Mouse (Mus musculus) neural tube, embryonic 13.5 days (tissue): ENCODE results near the gene Kif3b. TPM values are rescaled to one million over a fixed set of nuclear protein-coding genes. Genes with fewer than 3 reads are reported as not detected.
"Not testable (repeated sequence)": the region's sequence is repeated elsewhere in the genome, so short reads cannot be mapped to it uniquely, and the experiment has no call there.

ENCODE experiments used
- ATAC-seq: fragments of 200-750 bp; cut with Nextera tagmentation; 2 replicates; pipeline ENCODE4 v1.8.0; 2017; ENCODE audit warnings: low read depth, mild to moderate bottlenecking, moderate TSS enrichment, moderate library complexity
- H3K27ac ChIP-seq: fragments of 300-500 bp; sonication (generic); replicated peaks from 2 replicates; pipeline ENCODE4 v1.5.1; 2015; ENCODE audit warnings: moderate library complexity, mild to moderate bottlenecking, inconsistent platforms
- H3K27me3 ChIP-seq: fragments of 300-500 bp; sonication (generic); 2 replicates; pipeline ENCODE4 v1.6.1; 2015; ENCODE audit warnings: mild to moderate bottlenecking, inconsistent platforms
- H3K36me3 ChIP-seq: fragments of 300-500 bp; sonication (generic); 2 replicates; pipeline ENCODE4 v1.6.1; 2015; ENCODE audit warnings: mild to moderate bottlenecking, inconsistent platforms
- H3K4me1 ChIP-seq: fragments of 300-500 bp; sonication (generic); replicated peaks from 2 replicates; pipeline ENCODE4 v1.6.1; 2015; ENCODE audit warnings: inconsistent platforms
- H3K4me2 ChIP-seq: fragments of 300-500 bp; sonication (generic); 2 replicates; pipeline ENCODE4 v1.6.1; 2015; ENCODE audit warnings: inconsistent platforms, mild to moderate bottlenecking, moderate library complexity
- H3K4me3 ChIP-seq: fragments of 300-500 bp; sonication (generic); 2 replicates; pipeline ENCODE4 v1.5.1; 2015; ENCODE audit warnings: mild to moderate bottlenecking, inconsistent platforms
- H3K9ac ChIP-seq: fragments of 300-500 bp; sonication (generic); 2 replicates; pipeline ENCODE4 v1.6.1; 2015; ENCODE audit warnings: moderate library complexity, mild to moderate bottlenecking, inconsistent platforms
- H3K9me3 ChIP-seq: fragments of 300-500 bp; sonication (generic); 2 replicates; pipeline ENCODE4 v1.6.1; 2016; ENCODE audit warnings: inconsistent platforms
- WGBS: fragments of 180-500 bp; shearing (Covaris S2); methylation state at CpG from one replicate; pipeline ENCODE4 v1.1.7; 2015; 5-methylcytosine and 5-hydroxymethylcytosine counted together
- polyA plus RNA-seq: library from polyadenylated mRNA; unstranded; fragments of >200 nt; fragmentation: Nextera tagmentation; extraction: Ambion mirVana; gene quantifications from 2 replicates; pipeline ENCODE4 v1.2.1, GENCODE M21; 2015

The Kif3b gene
- polyA plus RNA-seq, 1 experiment from 2014 or later: 16.7 TPM

- H3K4me1 ChIP-seq, H3K9me3 ChIP-seq, H3K36me3 ChIP-seq, H3K4me2 ChIP-seq, H3K27ac ChIP-seq, H3K27me3 ChIP-seq, H3K4me3 ChIP-seq, H3K9ac ChIP-seq, ATAC-seq: not testable (repeated sequence)
- 91% methylated on average over 3 of the region's 3 CpGs for WGBS
Observed at GRCm38 (mm10) chr2:153275577-153275976, 15.6 kb upstream of the Kif3b start.

GRCm38 (mm10) chr2:153276440-153276839 is 14.8 kb upstream of the Kif3b start:
- Histone ChIP-seq H3K4me2 (no peak overlapping the region), H3K4me1 (no peaks in the 10 kb centered on the region), H3K4me3 (no peak overlapping the region), H3K27ac (no peak overlapping the region), H3K9ac (no peak overlapping the region), H3K36me3 (no peaks in the 10 kb centered on the region), H3K9me3 (no peaks in the 10 kb centered on the region), H3K27me3 (no peaks in the 10 kb centered on the region)
- WGBS: 91% methylated on average over 8 of the region's 8 CpGs
- ATAC-seq: no peak

GRCm38 (mm10) chr2:153276846-153277245 is 14.4 kb upstream of the Kif3b start:
- 89% methylated on average over 5 of the region's 5 CpGs for WGBS
- H3K27ac ChIP-seq, H3K4me1 ChIP-seq, H3K4me3 ChIP-seq, H3K27me3 ChIP-seq, H3K36me3 ChIP-seq, H3K4me2 ChIP-seq, H3K9ac ChIP-seq, H3K9me3 ChIP-seq, ATAC-seq: not testable (repeated sequence)

- H3K27me3 ChIP-seq: no peaks in the 10 kb centered on the region
- no peaks in the 10 kb centered on the region for H3K9me3 ChIP-seq
- WGBS: 88% methylated on average over 5 of the region's 5 CpGs
- H3K36me3 ChIP-seq: no peaks in the 10 kb centered on the region
- ATAC-seq: no peak
- no peak overlapping the region for H3K9ac ChIP-seq
- no peak overlapping the region for H3K4me2 ChIP-seq
- no peak overlapping the region for H3K4me3 ChIP-seq
- no peak overlapping the region for H3K27ac ChIP-seq
- H3K4me1 ChIP-seq: no peaks in the 10 kb centered on the region
Observed at GRCm38 (mm10) chr2:153278357-153278756, 12.9 kb upstream of the Kif3b start.

- WGBS: 88% methylated on average over 6 of the region's 6 CpGs
- Histone ChIP-seq H3K4me1 (peaks cover 11% of the 10 kb centered on the region), H3K9ac (no peak overlapping the region), H3K4me2 (no peak overlapping the region), H3K36me3 (no peaks in the 10 kb centered on the region), H3K27ac (no peak overlapping the region), H3K4me3 (no peak overlapping the region), H3K27me3 (no peaks in the 10 kb centered on the region), H3K9me3 (no peaks in the 10 kb centered on the region)
- no peak for ATAC-seq
Observed at GRCm38 (mm10) chr2:153283919-153284318, 7.3 kb upstream of the Kif3b start.

GRCm38 (mm10) chr2:153286524-153286923 is 4.7 kb upstream of the Kif3b start:
- Histone ChIP-seq H3K4me1 (peaks cover 18% of the 10 kb centered on the region), H3K27ac (no peak overlapping the region), H3K36me3 (no peaks in the 10 kb centered on the region), H3K4me3 (no peak overlapping the region), H3K9ac (no peak overlapping the region), H3K4me2 (no peak overlapping the region), H3K27me3 (no peaks in the 10 kb centered on the region), H3K9me3 (no peaks in the 10 kb centered on the region)
- ATAC-seq: no peak
- WGBS: 92% methylated on average over 4 of the region's 4 CpGs

- 52% methylated on average over 6 of the region's 6 CpGs for WGBS
Observed at GRCm38 (mm10) chr2:153287835-153288234, 3.4 kb upstream of the Kif3b start.

GRCm38 (mm10) chr2:153292305-153292861 is 1.2 kb downstream of the Kif3b start:
- Histone ChIP-seq H3K9ac (peak overlapping the region; percentile 98), H3K27ac (no peak overlapping the region), H3K4me3 (peak overlapping the region; percentile 99), H3K36me3 (0 out of 2 replicates have a peak, but pooled peaks cover 6% of the 10 kb centered on the region), H3K27me3 (no peaks in the 10 kb centered on the region), H3K4me1 (peaks cover 41% of the 10 kb centered on the region), H3K4me2 (peak overlapping the region; percentile 79), H3K9me3 (no peaks in the 10 kb centered on the region)
- 49% methylated on average over 7 of the region's 7 CpGs for WGBS
- no peak for ATAC-seq

More at GRCm38 (mm10) chr2:153287835-153288234, 3.4 kb upstream of the Kif3b start:
- no peak for ATAC-seq
- Histone ChIP-seq H3K4me3 (no peak overlapping the region), H3K9ac (no peak overlapping the region), H3K9me3 (no peaks in the 10 kb centered on the region), H3K36me3 (no peaks in the 10 kb centered on the region), H3K4me1 (peaks cover 30% of the 10 kb centered on the region), H3K27ac (peak overlapping the region; percentile 62), H3K27me3 (no peaks in the 10 kb centered on the region), H3K4me2 (no peak overlapping the region)

GRCm38 (mm10) chr2:153295196-153295595 is 4.0 kb downstream of the Kif3b start:
- Histone ChIP-seq H3K4me1 (peaks cover 43% of the 10 kb centered on the region), H3K36me3 (0 out of 2 replicates have a peak, but pooled peaks cover 6% of the 10 kb centered on the region), H3K4me3 (no peak overlapping the region), H3K4me2 (no peak overlapping the region), H3K27ac (no peak overlapping the region), H3K27me3 (no peaks in the 10 kb centered on the region), H3K9ac (no peak overlapping the region), H3K9me3 (no peaks in the 10 kb centered on the region)
- WGBS: 94% methylated on average over 4 of the region's 4 CpGs
- no peak for ATAC-seq

GRCm38 (mm10) chr2:153297771-153298170 is 6.6 kb downstream of the Kif3b start:
- no peaks in the 10 kb centered on the region for H3K27me3 ChIP-seq
- ATAC-seq: no peak

GRCm38 (mm10) chr2:153298460-153298859 is 7.2 kb downstream of the Kif3b start:
- H3K27me3 ChIP-seq: no peaks in the 10 kb centered on the region

More at GRCm38 (mm10) chr2:153297771-153298170, 6.6 kb downstream of the Kif3b start:
- Histone ChIP-seq H3K4me3 (no peak overlapping the region), H3K36me3 (0 out of 2 replicates have a peak, but pooled peaks cover 6% of the 10 kb centered on the region), H3K9ac (no peak overlapping the region), H3K9me3 (no peaks in the 10 kb centered on the region), H3K4me1 (peaks cover 26% of the 10 kb centered on the region), H3K27ac (no peak overlapping the region), H3K4me2 (no peak overlapping the region)
- WGBS: 82% methylated on average over 4 of the region's 4 CpGs

GRCm38 (mm10) chr2:153298863-153299262 is 7.7 kb downstream of the Kif3b start:
- H3K9me3 ChIP-seq: no peaks in the 10 kb centered on the region
- H3K4me2 ChIP-seq: no peak overlapping the region
- 71% methylated on average over 4 of the region's 4 CpGs for WGBS
- 0 out of 2 replicates have a peak, but pooled peaks cover 6% of the 10 kb centered on the region for H3K36me3 ChIP-seq
- H3K9ac ChIP-seq: no peak overlapping the region
- no peak overlapping the region for H3K27ac ChIP-seq
- no peak overlapping the region for H3K4me3 ChIP-seq
- no peaks in the 10 kb centered on the region for H3K27me3 ChIP-seq
- ATAC-seq: no peak
- peaks cover 15% of the 10 kb centered on the region for H3K4me1 ChIP-seq

More at GRCm38 (mm10) chr2:153298460-153298859, 7.2 kb downstream of the Kif3b start:
- no peak for ATAC-seq
- 60% methylated on average over 4 of the region's 4 CpGs for WGBS
- H3K36me3 ChIP-seq: 0 out of 2 replicates have a peak, but pooled peaks cover 6% of the 10 kb centered on the region
- no peak overlapping the region for H3K4me3 ChIP-seq
- H3K4me2 ChIP-seq: no peak overlapping the region
- H3K27ac ChIP-seq: no peak overlapping the region
- no peaks in the 10 kb centered on the region for H3K9me3 ChIP-seq
- peaks cover 19% of the 10 kb centered on the region for H3K4me1 ChIP-seq
- no peak overlapping the region for H3K9ac ChIP-seq

GRCm38 (mm10) chr2:153301123-153301522 is 9.9 kb downstream of the Kif3b start:
- no peak overlapping the region for H3K4me2 ChIP-seq
- H3K27ac ChIP-seq: no peak overlapping the region
- ATAC-seq: no peak
- 94% methylated on average over 5 of the region's 5 CpGs for WGBS
- no peak overlapping the region for H3K4me3 ChIP-seq
- no peak overlapping the region for H3K9ac ChIP-seq
- H3K36me3 ChIP-seq: 0 out of 2 replicates have a peak, but pooled peaks cover under 1% of the 10 kb centered on the region
- H3K9me3 ChIP-seq: no peaks in the 10 kb centered on the region
- no peaks in the 10 kb centered on the region for H3K27me3 ChIP-seq
- H3K4me1 ChIP-seq: peaks cover 19% of the 10 kb centered on the region
